Mouse (Mus musculus) embryonic facial prominence, embryonic 11.5 days (tissue): Measurements from ENCODE around the gene Siah1a. TPM values are rescaled to one million over a fixed set of nuclear protein-coding genes. Genes with fewer than 3 reads are reported as not detected.

Experiments used
- ATAC-seq: fragments of 200-750 bp; cut with Nextera tagmentation; replicated peaks from 2 replicates; pipeline ENCODE4 v1.8.0; 2017; ENCODE audit warnings: low read depth; ENCODE audit not compliant: insufficient number of reproducible peaks, low FRiP score, low TSS enrichment
- DNase-seq: peaks from one replicate; pipeline ENCODE4 v3.0.0-alpha.2; 2015; ENCODE audit warnings: low spot score
- H3K27ac ChIP-seq: fragments of 300-500 bp; sonication (generic); replicated peaks from 2 replicates; pipeline ENCODE4 v1.5.1; 2014; ENCODE audit warnings: mild to moderate bottlenecking, low read depth, low read length, control low read depth
- H3K27me3 ChIP-seq: fragments of 300-500 bp; sonication (generic); 2 replicates; pipeline ENCODE4 v1.6.1; 2014; ENCODE audit warnings: mild to moderate bottlenecking, low read length, moderate library complexity, mixed read lengths; ENCODE audit not compliant: control insufficient read depth, insufficient read depth
- H3K36me3 ChIP-seq: fragments of 300-500 bp; sonication (generic); replicated peaks from 2 replicates; pipeline ENCODE4 v1.6.1; 2014; ENCODE audit warnings: low read depth, mild to moderate bottlenecking, low read length, moderate library complexity, mixed read lengths; ENCODE audit not compliant: control insufficient read depth, insufficient read depth
- H3K4me1 ChIP-seq: fragments of 300-500 bp; sonication (generic); 2 replicates; pipeline ENCODE4 v1.6.1; 2014; ENCODE audit warnings: low read length, mixed read lengths; ENCODE audit not compliant: control insufficient read depth, insufficient read depth
- H3K4me2 ChIP-seq: fragments of 300-500 bp; sonication (generic); 2 replicates; pipeline ENCODE4 v1.6.1; 2014; ENCODE audit warnings: low read depth, mild to moderate bottlenecking, control low read depth, low read length, moderate library complexity
- H3K4me3 ChIP-seq: fragments of 300-500 bp; sonication (generic); 2 replicates; pipeline ENCODE4 v1.5.1; 2014; ENCODE audit warnings: low read depth, low read length, control low read depth
- H3K9ac ChIP-seq: fragments of 300-500 bp; sonication (generic); replicated peaks from 2 replicates; pipeline ENCODE4 v1.6.1; 2014; ENCODE audit warnings: mild to moderate bottlenecking, control low read depth, low read length
- H3K9me3 ChIP-seq: fragments of 300-500 bp; sonication (generic); replicated peaks from 2 replicates; pipeline ENCODE4 v1.6.1; 2016; ENCODE audit warnings: mild to moderate bottlenecking, low read length, inconsistent platforms, mixed read lengths; ENCODE audit not compliant: control insufficient read depth
- WGBS: fragments of 180-500 bp; shearing (Covaris S2); extraction: QIAGEN DNeasy Blood & Tissue Kit; methylation state at CpG from one replicate; pipeline ENCODE4 v1.1.7; 2014; 5-methylcytosine and 5-hydroxymethylcytosine counted together
- polyA plus RNA-seq: library from polyadenylated mRNA; unstranded; fragments of >200 nt; fragmentation: Nextera tagmentation; extraction: Ambion mirVana; gene quantifications from 2 replicates; pipeline ENCODE4 v1.2.1, GENCODE M21; 2014

Gene Siah1a
- polyA plus RNA-seq, 1 experiment from 2014 or later: 84.7 TPM

- no peaks in the 10 kb centered on the region for H3K27me3 ChIP-seq
Observed at GRCm38 (mm10) chr8:86706756-86707155, 39.0 kb downstream of the Siah1a start.

DNA sequence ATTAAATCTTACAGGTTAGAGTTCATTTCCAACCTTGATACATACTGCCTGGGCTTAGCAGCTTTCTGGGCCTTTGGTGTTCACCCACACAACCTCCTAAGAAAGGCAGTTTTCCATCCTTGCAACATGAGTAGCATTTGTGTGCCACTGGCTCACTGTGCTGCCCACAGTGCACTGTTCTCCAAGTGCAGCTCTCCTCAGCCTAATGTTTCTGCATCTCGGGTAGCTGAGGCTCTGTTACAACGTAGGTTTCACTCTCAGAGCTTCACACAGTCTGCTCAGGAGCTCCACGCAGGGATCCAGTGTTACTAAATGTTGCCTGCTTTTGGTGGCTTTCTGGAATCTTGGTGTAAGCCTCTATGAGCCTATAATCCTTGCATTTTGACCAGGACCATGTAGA lies 40.4 kb downstream of the Siah1a start:
- Histone ChIP-seq H3K27ac (no peak overlapping the region), H3K27me3 (no peaks in the 10 kb centered on the region), H3K4me3 (no peak overlapping the region), H3K36me3 (no peaks in the 10 kb centered on the region), H3K9ac (no peak overlapping the region), H3K9me3 (no peaks in the 10 kb centered on the region), H3K4me2 (no peak overlapping the region), H3K4me1 (no peaks in the 10 kb centered on the region)
- 82% methylated on average over 3 of the region's 3 CpGs for WGBS
- DNase-seq (no peak), ATAC-seq (no peak)

More at GRCm38 (mm10) chr8:86706756-86707155, 39.0 kb downstream of the Siah1a start:
- WGBS: 75% methylated on average over 5 of the region's 5 CpGs
- Histone ChIP-seq H3K36me3 (no peaks in the 10 kb centered on the region), H3K4me3 (no peak overlapping the region), H3K9ac (no peak overlapping the region), H3K27ac (no peak overlapping the region), H3K4me2 (no peak overlapping the region), H3K4me1 (no peaks in the 10 kb centered on the region), H3K9me3 (no peaks in the 10 kb centered on the region)
- DNase-seq: no peak
- no peak for ATAC-seq

GRCm38 (mm10) chr8:86702453-86702852 lies 43.3 kb downstream of the Siah1a start:
- Histone ChIP-seq H3K36me3 (no peaks in the 10 kb centered on the region), H3K9ac (no peak overlapping the region), H3K9me3 (no peaks in the 10 kb centered on the region), H3K27ac (no peak overlapping the region), H3K4me2 (no peak overlapping the region), H3K27me3 (no peaks in the 10 kb centered on the region), H3K4me3 (no peak overlapping the region), H3K4me1 (no peaks in the 10 kb centered on the region)
- DNase-seq (no peak), ATAC-seq (no peak)
- WGBS: 83% methylated on average over 3 of the region's 3 CpGs

- no peak for ATAC-seq
- H3K27me3 ChIP-seq: no peaks in the 10 kb centered on the region
- whole genome bisulfite sequencing: 94% methylated on average over 12 of the region's 12 CpGs
- H3K9me3 ChIP-seq: no peaks in the 10 kb centered on the region
- H3K27ac ChIP-seq: no peak overlapping the region
- H3K4me3 ChIP-seq: no peak overlapping the region
- DNase-seq: no peak
- no peak overlapping the region for H3K9ac ChIP-seq
- H3K4me2 ChIP-seq: no peak overlapping the region
- no peaks in the 10 kb centered on the region for H3K4me1 ChIP-seq
- H3K36me3 ChIP-seq: no peaks in the 10 kb centered on the region
Observed at GRCm38 (mm10) chr8:86699471-86699870, 46.3 kb downstream of the Siah1a start.

DNA sequence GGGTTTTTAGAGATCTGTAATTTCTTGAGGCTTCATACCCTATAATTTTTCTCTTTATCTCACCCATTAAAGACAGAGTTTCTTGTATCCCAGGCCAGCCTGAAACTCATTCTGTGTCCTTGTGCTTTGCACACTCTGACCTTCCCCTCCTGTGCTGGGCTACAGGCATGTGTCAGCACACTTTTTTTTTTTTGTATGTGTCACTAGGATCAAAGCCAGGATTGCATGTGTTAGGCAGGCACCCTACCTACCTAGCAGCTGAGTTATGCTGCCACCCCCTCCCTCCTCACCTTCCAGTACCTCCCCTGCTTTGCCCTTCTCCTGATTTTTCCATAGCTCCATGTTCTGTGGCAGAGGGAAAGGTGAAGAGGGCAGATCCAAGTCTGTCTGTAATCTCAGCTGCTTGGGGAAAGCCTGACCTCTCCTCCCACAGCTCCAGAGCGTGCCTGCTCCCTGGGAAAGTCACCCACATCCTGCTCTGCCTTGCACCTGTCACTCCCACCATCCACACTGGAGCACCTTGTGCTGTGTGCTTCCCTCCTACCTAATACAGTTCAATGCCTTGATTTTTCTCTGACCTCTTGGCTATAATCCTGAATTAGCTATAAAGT lies 46.8 kb downstream of the Siah1a start:
- Histone ChIP-seq H3K9me3 (no peaks in the 10 kb centered on the region), H3K4me1 (no peaks in the 10 kb centered on the region), H3K4me2 (no peak overlapping the region), H3K9ac (no peak overlapping the region), H3K4me3 (no peak overlapping the region), H3K36me3 (no peaks in the 10 kb centered on the region), H3K27ac (no peak overlapping the region), H3K27me3 (no peaks in the 10 kb centered on the region)
- ATAC-seq (no peak), DNase-seq (no peak)
- WGBS: 62% methylated on average over 1 of the region's 1 CpGs

GRCm38 (mm10) chr8:86695703-86696102 lies 50.0 kb downstream of the Siah1a start:
- H3K27me3 ChIP-seq: no peaks in the 10 kb centered on the region
- no peak overlapping the region for H3K4me2 ChIP-seq
- 80% methylated on average over 2 of the region's 2 CpGs for WGBS
- H3K9ac ChIP-seq: no peak overlapping the region
- H3K4me1 ChIP-seq: no peaks in the 10 kb centered on the region
- no peaks in the 10 kb centered on the region for H3K36me3 ChIP-seq
- ATAC-seq (no peak), DNase-seq (no peak)
- no peak overlapping the region for H3K27ac ChIP-seq
- H3K4me3 ChIP-seq: no peak overlapping the region
- H3K9me3 ChIP-seq: no peaks in the 10 kb centered on the region

- ATAC-seq: no peak
- no peak for DNase-seq
- WGBS: 85% methylated on average over 1 of the region's 1 CpGs
- Histone ChIP-seq H3K4me1 (no peaks in the 10 kb centered on the region), H3K9ac (no peak overlapping the region), H3K36me3 (no peaks in the 10 kb centered on the region), H3K27me3 (no peaks in the 10 kb centered on the region), H3K27ac (no peak overlapping the region), H3K4me2 (no peak overlapping the region), H3K4me3 (no peak overlapping the region), H3K9me3 (no peaks in the 10 kb centered on the region)
Observed at GRCm38 (mm10) chr8:86694011-86694410, 51.7 kb downstream of the Siah1a start.

GRCm38 (mm10) chr8:86692107-86692506 lies 53.6 kb downstream of the Siah1a start:
- no peaks in the 10 kb centered on the region for H3K4me1 ChIP-seq
- H3K27me3 ChIP-seq: no peaks in the 10 kb centered on the region
- no peak overlapping the region for H3K9ac ChIP-seq
- H3K4me3 ChIP-seq: no peak overlapping the region
- H3K9me3 ChIP-seq: no peaks in the 10 kb centered on the region
- no peak for ATAC-seq
- DNase-seq: no peak
- no peak overlapping the region for H3K27ac ChIP-seq
- H3K4me2 ChIP-seq: no peak overlapping the region
- no peaks in the 10 kb centered on the region for H3K36me3 ChIP-seq
- 84% methylated on average over 1 of the region's 1 CpGs for WGBS
